Mouse (Mus musculus) brain, embryonic 14.5 days (tissue): ENCODE measurements around the gene Scn2b.

Experiments used
- CTCF ChIP-seq: fragments of 200-500 bp; IDR thresholded peaks from 2 replicates; pipeline ENCODE4 v1.5.1; 2012; ENCODE audit warnings: inconsistent platforms, mild to moderate bottlenecking, moderate library complexity, borderline replicate concordance; ENCODE audit not compliant: insufficient read depth, insufficient read length; ENCODE audit errors: extremely low read depth
- POLR2A ChIP-seq: fragments of 200-500 bp; IDR thresholded peaks from 2 replicates; pipeline ENCODE4 v1.6.1; 2012; ENCODE audit warnings: mild to moderate bottlenecking, inconsistent platforms, borderline replicate concordance; ENCODE audit not compliant: poor library complexity, insufficient read depth, insufficient read length, severe bottlenecking; ENCODE audit errors: extremely low read depth

DNA sequence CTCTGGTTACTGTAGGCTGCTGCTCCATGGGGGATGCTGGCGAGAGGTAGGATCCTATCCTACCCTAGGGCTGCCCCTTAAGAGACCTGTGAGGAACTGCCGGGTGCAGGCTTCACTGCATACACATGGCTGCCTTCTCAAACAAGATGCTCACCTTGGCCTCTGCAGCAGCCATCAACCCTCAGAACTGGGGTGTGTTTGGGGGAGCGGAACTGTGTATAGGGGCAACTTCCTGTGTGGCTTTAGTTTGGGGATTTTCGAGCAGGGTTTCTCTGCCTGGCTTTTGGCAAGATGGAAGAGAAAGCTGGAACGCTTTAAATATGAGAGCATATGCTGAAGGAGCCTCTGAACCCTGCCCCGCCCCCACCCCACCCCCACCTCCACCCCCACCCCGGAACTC, 9.4 kb downstream of the Scn2b start:
- TF ChIP-seq CTCF = no peak
- TF ChIP-seq POLR2A = no peak
